Mouse (Mus musculus): ENCODE data around the gene Kcnj6.

GRCm38 (mm10) chr16:94868354-94868753 is 129.1 kb downstream of the Kcnj6 start:
- TF ChIP-seq ZNF384 (IDR thresholded peaks at IDR 0.05; ENCODE audit: low read depth, low read length) (no peak), CHD2 (IDR thresholded peaks at IDR 0.05; ENCODE audit: low read depth, low read length) (no peak), MAFK (IDR thresholded peaks at IDR 0.05; ENCODE audit: insufficient read depth, low read depth, low read length) (no peak)

All from ES-E14 (cell line).